Mouse (Mus musculus): Measurements from ENCODE around the gene Lhpp. TPM values are rescaled to one million over a fixed set of nuclear protein-coding genes. Genes with fewer than 3 reads are reported as not detected.

The Lhpp gene
- polyA plus RNA-seq, 1 experiment: not detected

DNA sequence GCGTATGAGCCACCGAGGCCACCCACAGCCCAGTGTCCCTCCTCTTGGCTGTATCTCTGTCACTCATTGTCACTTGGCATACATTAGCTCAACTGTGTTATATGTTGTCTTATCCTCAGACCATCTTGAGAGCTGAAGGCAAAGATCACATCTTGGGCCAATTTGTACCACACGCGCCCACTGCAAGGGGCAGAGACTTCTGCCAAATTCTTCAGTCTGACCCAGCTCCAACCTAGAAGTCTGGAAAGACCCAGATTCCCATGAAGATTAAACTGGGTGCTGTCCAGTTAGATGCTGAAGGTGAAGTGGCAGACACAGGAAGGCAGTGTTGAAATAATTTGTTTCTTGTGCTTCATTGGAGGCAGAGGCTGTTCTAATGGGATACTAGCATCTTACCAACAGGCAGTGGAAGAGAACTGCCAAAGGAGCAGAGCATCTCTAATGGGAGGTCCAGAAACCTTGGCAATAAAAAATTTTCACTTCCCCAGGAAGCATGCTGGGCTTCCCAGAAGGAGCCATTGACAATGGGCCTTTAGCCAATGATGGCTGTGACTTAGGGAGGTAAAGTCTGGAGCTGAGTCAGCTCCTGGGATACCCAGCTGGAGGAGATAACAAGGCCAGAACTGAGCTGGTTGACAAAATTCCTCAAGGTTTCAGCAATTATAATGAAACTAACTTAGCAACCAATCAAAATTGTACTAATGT, 2.0 kb upstream of the Lhpp start:
- no peak overlapping the region for H3K4me3 ChIP-seq (ENCODE audit: insufficient read depth, low read depth, low read length)
- peaks cover 5% of the 10 kb centered on the region for H3K4me1 ChIP-seq (ENCODE audit: control insufficient read depth, insufficient read depth, low read length)
- no peak for TF ChIP-seq POLR2A (IDR thresholded peaks at IDR 0.05; ENCODE audit: insufficient read depth, low read depth, low read length)
- no peak for TF ChIP-seq CTCF (IDR thresholded peaks at IDR 0.05; ENCODE audit: insufficient read depth, low read depth, low read length)
- H3K27ac ChIP-seq (ENCODE audit: insufficient read depth, low read depth, low read length): no peak overlapping the region
- 89% methylated on average over 4 of the region's 4 CpGs for WGBS

DNA sequence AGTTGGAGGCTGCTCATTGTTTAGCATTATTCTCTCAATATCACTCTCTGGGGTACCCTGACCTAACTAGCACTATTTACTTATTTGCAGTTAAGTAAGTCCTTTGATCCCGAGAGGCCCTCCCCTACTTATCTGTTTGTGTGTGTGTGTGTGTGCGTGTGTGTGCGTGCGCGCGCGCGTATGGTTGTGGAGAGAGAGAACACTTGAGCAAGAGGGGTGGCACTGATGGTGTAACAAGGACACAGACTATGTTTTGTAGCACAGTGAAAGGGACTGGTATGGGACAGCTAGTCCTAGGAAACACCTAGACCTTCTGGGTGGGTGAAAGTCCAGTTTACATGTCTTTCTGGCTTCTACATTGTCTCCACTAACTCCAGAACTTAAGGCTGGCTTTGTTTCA, 1.1 kb downstream of the Lhpp start:
- Histone ChIP-seq H3K4me3 (ENCODE audit: insufficient read depth, low read depth, low read length) (no peak overlapping the region), H3K27ac (ENCODE audit: insufficient read depth, low read depth, low read length) (no peak overlapping the region), H3K4me1 (ENCODE audit: control insufficient read depth, insufficient read depth, low read length) (peaks cover 10% of the 10 kb centered on the region)
- no peak for TF ChIP-seq CTCF (IDR thresholded peaks at IDR 0.05; ENCODE audit: insufficient read depth, low read depth, low read length)
- no peak for TF ChIP-seq POLR2A (IDR thresholded peaks at IDR 0.05; ENCODE audit: insufficient read depth, low read depth, low read length)
- 98% methylated on average over 8 of the region's 8 CpGs for WGBS

DNA sequence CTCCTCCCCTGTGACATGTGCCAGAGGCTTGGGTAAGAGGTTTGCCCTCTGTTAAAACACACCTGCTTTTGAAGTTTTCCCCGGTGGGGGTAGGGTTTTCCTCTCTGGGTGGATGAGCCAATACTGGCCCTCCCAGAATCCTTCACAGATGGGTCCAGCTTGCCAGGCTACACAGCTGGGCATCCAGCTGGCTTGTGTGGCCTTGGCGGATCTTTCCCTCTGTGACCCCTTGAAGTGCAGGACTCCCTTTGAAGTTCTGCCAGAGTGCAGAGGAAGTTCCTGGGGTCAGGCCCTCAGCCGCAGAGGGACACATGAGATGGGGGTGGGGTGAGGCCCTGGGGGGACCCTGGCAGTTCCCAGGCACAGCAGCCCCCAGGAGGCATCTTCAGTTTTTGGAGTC, 4.9 kb downstream of the Lhpp start:
- TF ChIP-seq POLR2A (IDR thresholded peaks at IDR 0.05; ENCODE audit: insufficient read depth, low read depth, low read length) (no peak), CTCF (IDR thresholded peaks at IDR 0.05; ENCODE audit: insufficient read depth, low read depth, low read length) (no peak)
- no peak overlapping the region for H3K27ac ChIP-seq (ENCODE audit: insufficient read depth, low read depth, low read length)
- 49% methylated on average over 3 of the region's 3 CpGs for WGBS
- H3K4me3 ChIP-seq (ENCODE audit: insufficient read depth, low read depth, low read length): no peak overlapping the region
- H3K4me1 ChIP-seq (ENCODE audit: control insufficient read depth, insufficient read depth, low read length): peaks cover 10% of the 10 kb centered on the region

DNA sequence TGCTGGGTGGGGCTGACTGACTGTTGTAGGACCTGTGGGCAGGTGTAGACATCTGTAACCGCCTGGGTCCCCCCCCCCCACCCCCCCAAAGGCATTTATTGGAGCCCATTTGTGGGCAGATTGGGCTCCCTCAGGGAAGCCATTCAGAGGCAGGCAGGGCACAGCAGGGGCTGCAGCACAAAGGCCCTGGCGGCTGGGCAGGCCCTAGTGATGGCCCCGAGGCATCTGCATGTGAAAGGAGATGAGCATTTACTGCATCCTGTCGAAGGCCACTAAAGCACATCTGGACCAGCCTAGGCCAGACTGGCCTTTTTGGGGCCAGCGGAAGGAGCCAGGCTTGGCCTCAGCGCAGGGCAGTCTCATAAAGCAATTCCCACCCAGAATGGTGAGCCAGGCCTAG, 6.0 kb downstream of the Lhpp start:
- no peak overlapping the region for H3K4me3 ChIP-seq (ENCODE audit: insufficient read depth, low read depth, low read length)
- H3K27ac ChIP-seq (ENCODE audit: insufficient read depth, low read depth, low read length): no peak overlapping the region
- TF ChIP-seq CTCF (IDR thresholded peaks at IDR 0.05; ENCODE audit: insufficient read depth, low read depth, low read length) (no peak), POLR2A (IDR thresholded peaks at IDR 0.05; ENCODE audit: insufficient read depth, low read depth, low read length) (no peak)
- H3K4me1 ChIP-seq (ENCODE audit: control insufficient read depth, insufficient read depth, low read length): peaks cover 7% of the 10 kb centered on the region; the same call in 1 of the 2 replicates
- WGBS: 71% methylated on average over 6 of the region's 6 CpGs

DNA sequence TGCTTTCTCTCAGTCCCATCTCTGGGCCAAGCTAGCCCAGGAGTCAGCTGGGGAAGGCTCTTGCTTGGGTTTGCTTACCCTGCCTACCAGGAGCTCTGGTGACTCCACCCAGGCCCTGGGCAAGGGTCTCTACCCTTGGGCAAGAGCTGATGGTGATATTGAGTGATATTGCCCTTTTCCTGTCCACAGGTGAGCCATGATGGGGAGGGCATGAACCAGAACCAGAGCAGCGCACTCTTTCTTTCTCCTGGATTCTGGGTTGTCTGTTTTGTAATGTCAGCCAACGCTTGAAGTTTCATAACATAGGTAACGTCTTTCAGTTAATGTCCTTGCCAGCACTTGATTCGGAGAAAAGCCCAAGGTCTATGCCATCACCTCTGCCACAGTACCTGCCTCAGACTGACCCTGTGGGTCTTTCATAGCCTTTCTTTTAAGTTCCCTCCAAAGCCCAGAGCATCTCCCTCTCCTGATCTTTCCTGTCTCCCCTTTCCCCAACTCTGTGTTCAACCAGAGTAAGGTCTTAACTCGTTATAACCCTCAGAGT, 6.7 kb downstream of the Lhpp start:
- Histone ChIP-seq H3K4me3 (ENCODE audit: insufficient read depth, low read depth, low read length) (no peak overlapping the region), H3K27ac (ENCODE audit: insufficient read depth, low read depth, low read length) (no peak overlapping the region), H3K4me1 (ENCODE audit: control insufficient read depth, insufficient read depth, low read length) (peaks cover 5% of the 10 kb centered on the region; the same call in 1 of the 2 replicates)
- no peak for TF ChIP-seq CTCF (IDR thresholded peaks at IDR 0.05; ENCODE audit: insufficient read depth, low read depth, low read length)
- no peak for TF ChIP-seq POLR2A (IDR thresholded peaks at IDR 0.05; ENCODE audit: insufficient read depth, low read depth, low read length)
- 92% methylated on average over 5 of the region's 5 CpGs for WGBS

GRCm38 (mm10) chr7:132619549-132619948, 9.1 kb downstream of the Lhpp start:
- 95% methylated on average over 8 of the region's 8 CpGs for WGBS
- no peak overlapping the region for H3K4me3 ChIP-seq (ENCODE audit: insufficient read depth, low read depth, low read length)
- H3K4me1 ChIP-seq (ENCODE audit: control insufficient read depth, insufficient read depth, low read length): peaks cover 5% of the 10 kb centered on the region; the same call in 1 of the 2 replicates
- TF ChIP-seq CTCF (IDR thresholded peaks at IDR 0.05; ENCODE audit: insufficient read depth, low read depth, low read length): no peak
- TF ChIP-seq POLR2A (IDR thresholded peaks at IDR 0.05; ENCODE audit: insufficient read depth, low read depth, low read length): no peak
- H3K27ac ChIP-seq (ENCODE audit: insufficient read depth, low read depth, low read length): no peak overlapping the region

- WGBS: 89% methylated on average over 15 of the region's 15 CpGs
- H3K4me1 ChIP-seq (ENCODE audit: control insufficient read depth, insufficient read depth, low read length): peaks cover 3% of the 10 kb centered on the region; the same call in 1 of the 2 replicates
- TF ChIP-seq CTCF (IDR thresholded peaks at IDR 0.05; ENCODE audit: insufficient read depth, low read depth, low read length) (no peak), POLR2A (IDR thresholded peaks at IDR 0.05; ENCODE audit: insufficient read depth, low read depth, low read length) (no peak)
- no peak overlapping the region for H3K27ac ChIP-seq (ENCODE audit: insufficient read depth, low read depth, low read length)
- no peak overlapping the region for H3K4me3 ChIP-seq (ENCODE audit: insufficient read depth, low read depth, low read length)
Observed at GRCm38 (mm10) chr7:132619975-132620918, 9.8 kb downstream of the Lhpp start.

- H3K27ac ChIP-seq (ENCODE audit: insufficient read depth, low read depth, low read length): no peak overlapping the region
- no peak overlapping the region for H3K4me3 ChIP-seq (ENCODE audit: insufficient read depth, low read depth, low read length)
- 88% methylated on average over 10 of the region's 10 CpGs for WGBS
- TF ChIP-seq CTCF (IDR thresholded peaks at IDR 0.05; ENCODE audit: insufficient read depth, low read depth, low read length) (no peak), POLR2A (IDR thresholded peaks at IDR 0.05; ENCODE audit: insufficient read depth, low read depth, low read length) (no peak)
- H3K4me1 ChIP-seq (ENCODE audit: control insufficient read depth, insufficient read depth, low read length): no peaks in the 10 kb centered on the region
Observed at GRCm38 (mm10) chr7:132624161-132624560, 13.7 kb downstream of the Lhpp start.

GRCm38 (mm10) chr7:132626174-132626573, 15.7 kb downstream of the Lhpp start:
- TF ChIP-seq POLR2A (IDR thresholded peaks at IDR 0.05; ENCODE audit: insufficient read depth, low read depth, low read length) (no peak), CTCF (IDR thresholded peaks at IDR 0.05; ENCODE audit: insufficient read depth, low read depth, low read length) (no peak)
- peaks cover 5% of the 10 kb centered on the region for H3K4me1 ChIP-seq (ENCODE audit: control insufficient read depth, insufficient read depth, low read length)
- 69% methylated on average over 4 of the region's 4 CpGs for WGBS

More at GRCm38 (mm10) chr7:132626174-132626573, 15.7 kb downstream of the Lhpp start:
- Histone ChIP-seq H3K4me3 (ENCODE audit: insufficient read depth, low read depth, low read length) (no peak overlapping the region), H3K27ac (ENCODE audit: insufficient read depth, low read depth, low read length) (no peak overlapping the region)
